Mouse (Mus musculus): ENCODE data around the gene Omp. TPM values are rescaled to one million over a fixed set of nuclear protein-coding genes. Genes with fewer than 3 reads are reported as not detected.

Omp gene
- polyA plus RNA-seq, 1 experiment from 2014 or later: 0.15 TPM

GRCm38 (mm10) chr7:98176322-98177070, 31.2 kb upstream of the Omp start:
- no peak for DNase-seq (ENCODE audit: low spot score)

GRCm38 (mm10) chr7:98174883-98175755, 29.8 kb upstream of the Omp start:
- 72% methylated on average over 4 of the region's 4 CpGs for WGBS
- Histone ChIP-seq H3K36me3 (replicated peaks; ENCODE audit: control insufficient read depth, insufficient read depth, low read depth, low read length) (no peaks in the 10 kb centered on the region), H3K4me2 (ENCODE audit: low read depth, low read length) (no peak overlapping the region; the same call in 1 of the 2 replicates), H3K9ac (replicated peaks; ENCODE audit: low read length) (no peak overlapping the region), H3K27ac (replicated peaks; ENCODE audit: low read depth, low read length) (no peak overlapping the region), H3K4me3 (ENCODE audit: low read depth, low read length) (no peak overlapping the region), H3K4me1 (ENCODE audit: control insufficient read depth, insufficient read depth, low read length) (peaks cover 8% of the 10 kb centered on the region; the same call in 1 of the 2 replicates), H3K9me3 (replicated peaks; ENCODE audit: control insufficient read depth, low read length) (no peaks in the 10 kb centered on the region), H3K27me3 (ENCODE audit: control insufficient read depth, insufficient read depth, low read length) (no peaks in the 10 kb centered on the region)
- ATAC-seq (replicated peaks; ENCODE audit: insufficient number of reproducible peaks, low FRiP score, low TSS enrichment, low read depth) (no peak), DNase-seq (ENCODE audit: low spot score) (no peak)

More at GRCm38 (mm10) chr7:98176322-98177070, 31.2 kb upstream of the Omp start:
- Histone ChIP-seq H3K4me1 (ENCODE audit: control insufficient read depth, insufficient read depth, low read length) (peaks cover 2% of the 10 kb centered on the region; the same call in 1 of the 2 replicates), H3K9ac (replicated peaks; ENCODE audit: low read length) (no peak overlapping the region), H3K4me2 (ENCODE audit: low read depth, low read length) (0 out of 2 replicates have a peak overlapping the region, but pooled peaks have one; percentile 0), H3K27ac (replicated peaks; ENCODE audit: low read depth, low read length) (0 out of 2 replicates have a peak overlapping the region, but pooled peaks have one; percentile 9), H3K4me3 (ENCODE audit: low read depth, low read length) (no peak overlapping the region), H3K27me3 (ENCODE audit: control insufficient read depth, insufficient read depth, low read length) (no peaks in the 10 kb centered on the region), H3K36me3 (replicated peaks; ENCODE audit: control insufficient read depth, insufficient read depth, low read depth, low read length) (no peaks in the 10 kb centered on the region), H3K9me3 (replicated peaks; ENCODE audit: control insufficient read depth, low read length) (no peaks in the 10 kb centered on the region)
- 75% methylated on average over 8 of the region's 8 CpGs for WGBS
- ATAC-seq (replicated peaks; ENCODE audit: insufficient number of reproducible peaks, low FRiP score, low TSS enrichment, low read depth): no peak

GRCm38 (mm10) chr7:98173408-98173807, 28.1 kb upstream of the Omp start:
- ATAC-seq (replicated peaks; ENCODE audit: insufficient number of reproducible peaks, low FRiP score, low TSS enrichment, low read depth): no peak
- Histone ChIP-seq H3K9me3 (replicated peaks; ENCODE audit: control insufficient read depth, low read length) (no peaks in the 10 kb centered on the region), H3K4me2 (ENCODE audit: low read depth, low read length) (no peak overlapping the region), H3K27ac (replicated peaks; ENCODE audit: low read depth, low read length) (no peak overlapping the region), H3K9ac (replicated peaks; ENCODE audit: low read length) (no peak overlapping the region), H3K4me1 (ENCODE audit: control insufficient read depth, insufficient read depth, low read length) (peaks cover 8% of the 10 kb centered on the region; the same call in 1 of the 2 replicates), H3K36me3 (replicated peaks; ENCODE audit: control insufficient read depth, insufficient read depth, low read depth, low read length) (no peaks in the 10 kb centered on the region), H3K4me3 (ENCODE audit: low read depth, low read length) (no peak overlapping the region), H3K27me3 (ENCODE audit: control insufficient read depth, insufficient read depth, low read length) (no peaks in the 10 kb centered on the region)
- WGBS: 38% methylated on average over 4 of the region's 4 CpGs
- no peak for DNase-seq (ENCODE audit: low spot score)

GRCm38 (mm10) chr7:98172661-98173060, 27.4 kb upstream of the Omp start:
- H3K9me3 ChIP-seq (replicated peaks; ENCODE audit: control insufficient read depth, low read length): no peaks in the 10 kb centered on the region
- H3K4me2 ChIP-seq (ENCODE audit: low read depth, low read length): no peak overlapping the region
- H3K27ac ChIP-seq (replicated peaks; ENCODE audit: low read depth, low read length): no peak overlapping the region
- no peak overlapping the region for H3K9ac ChIP-seq (replicated peaks; ENCODE audit: low read length)
- peaks cover 8% of the 10 kb centered on the region; the same call in 1 of the 2 replicates for H3K4me1 ChIP-seq (ENCODE audit: control insufficient read depth, insufficient read depth, low read length)
- 72% methylated on average over 8 of the region's 8 CpGs for WGBS
- H3K36me3 ChIP-seq (replicated peaks; ENCODE audit: control insufficient read depth, insufficient read depth, low read depth, low read length): no peaks in the 10 kb centered on the region
- no peak overlapping the region for H3K4me3 ChIP-seq (ENCODE audit: low read depth, low read length)
- no peaks in the 10 kb centered on the region for H3K27me3 ChIP-seq (ENCODE audit: control insufficient read depth, insufficient read depth, low read length)
- DNase-seq (ENCODE audit: low spot score) (no peak), ATAC-seq (replicated peaks; ENCODE audit: insufficient number of reproducible peaks, low FRiP score, low TSS enrichment, low read depth) (no peak)

- Histone ChIP-seq H3K4me2 (ENCODE audit: low read depth, low read length) (no peak overlapping the region), H3K4me1 (ENCODE audit: control insufficient read depth, insufficient read depth, low read length) (peaks cover 8% of the 10 kb centered on the region; the same call in 1 of the 2 replicates), H3K9ac (replicated peaks; ENCODE audit: low read length) (no peak overlapping the region; the same call in 1 of the 2 replicates), H3K9me3 (replicated peaks; ENCODE audit: control insufficient read depth, low read length) (no peaks in the 10 kb centered on the region), H3K4me3 (ENCODE audit: low read depth, low read length) (no peak overlapping the region), H3K27me3 (ENCODE audit: control insufficient read depth, insufficient read depth, low read length) (no peaks in the 10 kb centered on the region), H3K27ac (replicated peaks; ENCODE audit: low read depth, low read length) (peak overlapping the region; percentile 47; the same call in 1 of the 2 replicates), H3K36me3 (replicated peaks; ENCODE audit: control insufficient read depth, insufficient read depth, low read depth, low read length) (no peaks in the 10 kb centered on the region)
- WGBS: 38% methylated on average over 6 of the region's 6 CpGs
- ATAC-seq (replicated peaks; ENCODE audit: insufficient number of reproducible peaks, low FRiP score, low TSS enrichment, low read depth) (peak; percentile 72), DNase-seq (ENCODE audit: low spot score) (peak; percentile 74)
Observed at GRCm38 (mm10) chr7:98171141-98172073, 26.1 kb upstream of the Omp start.

GRCm38 (mm10) chr7:98164999-98165528, 19.8 kb upstream of the Omp start:
- ATAC-seq (replicated peaks; ENCODE audit: insufficient number of reproducible peaks, low FRiP score, low TSS enrichment, low read depth) (no peak), DNase-seq (ENCODE audit: low spot score) (no peak)
- no peaks in the 10 kb centered on the region for H3K36me3 ChIP-seq (replicated peaks; ENCODE audit: control insufficient read depth, insufficient read depth, low read depth, low read length)
- 65% methylated on average over 10 of the region's 10 CpGs for WGBS
- H3K27me3 ChIP-seq (ENCODE audit: control insufficient read depth, insufficient read depth, low read length): no peaks in the 10 kb centered on the region
- H3K4me1 ChIP-seq (ENCODE audit: control insufficient read depth, insufficient read depth, low read length): no peaks in the 10 kb centered on the region
- no peak overlapping the region for H3K4me2 ChIP-seq (ENCODE audit: low read depth, low read length)
- H3K27ac ChIP-seq (replicated peaks; ENCODE audit: low read depth, low read length): no peak overlapping the region
- no peaks in the 10 kb centered on the region for H3K9me3 ChIP-seq (replicated peaks; ENCODE audit: control insufficient read depth, low read length)
- no peak overlapping the region; the same call in 1 of the 2 replicates for H3K9ac ChIP-seq (replicated peaks; ENCODE audit: low read length)
- no peak overlapping the region for H3K4me3 ChIP-seq (ENCODE audit: low read depth, low read length)

- Histone ChIP-seq H3K36me3 (replicated peaks; ENCODE audit: control insufficient read depth, insufficient read depth, low read depth, low read length) (no peaks in the 10 kb centered on the region), H3K9me3 (replicated peaks; ENCODE audit: control insufficient read depth, low read length) (no peaks in the 10 kb centered on the region), H3K4me1 (ENCODE audit: control insufficient read depth, insufficient read depth, low read length) (no peaks in the 10 kb centered on the region), H3K4me3 (ENCODE audit: low read depth, low read length) (no peak overlapping the region), H3K27ac (replicated peaks; ENCODE audit: low read depth, low read length) (no peak overlapping the region), H3K4me2 (ENCODE audit: low read depth, low read length) (no peak overlapping the region), H3K27me3 (ENCODE audit: control insufficient read depth, insufficient read depth, low read length) (no peaks in the 10 kb centered on the region), H3K9ac (replicated peaks; ENCODE audit: low read length) (no peak overlapping the region; the same call in 1 of the 2 replicates)
- WGBS: 75% methylated on average over 9 of the region's 9 CpGs
- ATAC-seq (replicated peaks; ENCODE audit: insufficient number of reproducible peaks, low FRiP score, low TSS enrichment, low read depth): no peak
- DNase-seq (ENCODE audit: low spot score): no peak
Observed at GRCm38 (mm10) chr7:98164382-98164998, 19.2 kb upstream of the Omp start.

All from embryonic facial prominence, embryonic 11.5 days (tissue).